Mouse (Mus musculus) brain, embryonic 14.5 days (tissue): ENCODE measurements around the gene Fbln1.

Source experiments
- CTCF ChIP-seq: fragments of 200-500 bp; IDR thresholded peaks from 2 replicates; pipeline ENCODE4 v1.5.1; 2012; ENCODE audit warnings: inconsistent platforms, mild to moderate bottlenecking, moderate library complexity, borderline replicate concordance; ENCODE audit not compliant: insufficient read depth, insufficient read length; ENCODE audit errors: extremely low read depth
- POLR2A ChIP-seq: fragments of 200-500 bp; IDR thresholded peaks from 2 replicates; pipeline ENCODE4 v1.6.1; 2012; ENCODE audit warnings: mild to moderate bottlenecking, inconsistent platforms, borderline replicate concordance; ENCODE audit not compliant: poor library complexity, insufficient read depth, insufficient read length, severe bottlenecking; ENCODE audit errors: extremely low read depth

- TF ChIP-seq CTCF, result no peak
- no peak for TF ChIP-seq POLR2A
Measured at GRCm38 (mm10) chr15:85233690-85234089, 27.9 kb downstream of the Fbln1 start.
